Mouse (Mus musculus) embryonic facial prominence, embryonic 12.5 days (tissue): ENCODE data around the gene 2300003K06Rik. TPM values are rescaled to one million over a fixed set of nuclear protein-coding genes. Genes with fewer than 3 reads are reported as not detected.
"Not testable (repeated sequence)": the region's sequence is repeated elsewhere in the genome, so short reads cannot be mapped to it uniquely, and the experiment has no call there.

ENCODE experiments used
- ATAC-seq: fragments of 200-750 bp; cut with Nextera tagmentation; 2 replicates; pipeline ENCODE4 v1.8.0; 2017; ENCODE audit not compliant: insufficient number of reproducible peaks, insufficient read depth, low FRiP score, low TSS enrichment
- H3K27ac ChIP-seq: fragments of 300-500 bp; sonication (generic); 2 replicates; pipeline ENCODE4 v1.5.1; 2016; ENCODE audit warnings: mild to moderate bottlenecking
- H3K27me3 ChIP-seq: fragments of 300-500 bp; sonication (generic); 2 replicates; pipeline ENCODE4 v1.6.1; 2016; ENCODE audit warnings: mild to moderate bottlenecking, moderate library complexity
- H3K36me3 ChIP-seq: fragments of 300-500 bp; sonication (generic); 2 replicates; pipeline ENCODE4 v1.6.1; 2016; ENCODE audit warnings: mild to moderate bottlenecking
- H3K4me1 ChIP-seq: fragments of 300-500 bp; sonication (generic); 2 replicates; pipeline ENCODE4 v1.6.1; 2016
- H3K4me2 ChIP-seq: fragments of 300-500 bp; sonication (generic); replicated peaks from 2 replicates; pipeline ENCODE4 v1.6.1; 2016; ENCODE audit warnings: mild to moderate bottlenecking, moderate library complexity
- H3K4me3 ChIP-seq: fragments of 300-500 bp; sonication (generic); 2 replicates; pipeline ENCODE4 v1.5.1; 2016; ENCODE audit warnings: mild to moderate bottlenecking
- H3K9ac ChIP-seq: fragments of 300-500 bp; sonication (generic); 2 replicates; pipeline ENCODE4 v1.6.1; 2016; ENCODE audit warnings: mild to moderate bottlenecking, moderate library complexity
- H3K9me3 ChIP-seq: fragments of 300-500 bp; sonication (generic); 2 replicates; pipeline ENCODE4 v1.6.1; 2016; ENCODE audit warnings: mild to moderate bottlenecking, moderate library complexity
- WGBS: fragments of 180-500 bp; shearing (Covaris S2); methylation state at CpG from one replicate; pipeline ENCODE4 v1.1.7; 2016; 5-methylcytosine and 5-hydroxymethylcytosine counted together
- polyA plus RNA-seq: library from polyadenylated mRNA; unstranded; fragments of >200 nt; fragmentation: Nextera tagmentation; extraction: Ambion mirVana; gene quantifications from 2 replicates; pipeline ENCODE4 v1.2.1, GENCODE M21; 2016

2300003K06Rik gene
- polyA plus RNA-seq, 1 experiment from 2014 or later = not detected

DNA sequence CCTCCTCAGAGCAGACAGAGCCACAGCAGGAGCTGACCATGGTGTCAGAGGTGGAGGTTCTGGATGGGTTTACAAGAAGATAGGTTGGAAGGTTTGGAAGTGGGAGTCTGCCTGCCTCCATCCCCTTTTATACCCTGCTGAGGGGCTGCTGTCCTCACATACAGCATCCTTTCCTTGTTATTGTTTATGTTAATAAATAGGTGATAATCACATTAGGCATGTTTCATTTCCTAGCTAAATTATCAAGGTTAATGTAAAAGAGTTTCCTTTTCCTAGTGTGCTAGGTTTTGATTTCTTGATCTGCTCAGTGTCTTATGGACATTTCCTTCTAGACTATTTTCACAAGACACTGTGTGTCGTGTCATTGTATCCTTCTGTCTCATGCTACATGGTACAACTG is 33.5 kb downstream of the 2300003K06Rik start, which contains the start of gene Gm11554:
Gm11554 (minus strand) TSS at position 101 of the 400 bp plus-strand sequence.
- H3K27ac ChIP-seq, H3K4me2 ChIP-seq, ATAC-seq, H3K27me3 ChIP-seq, H3K4me3 ChIP-seq, H3K9me3 ChIP-seq, H3K4me1 ChIP-seq, H3K36me3 ChIP-seq, H3K9ac ChIP-seq: not testable (repeated sequence)
- no CpG with 5 or more reads among the region's 1 CpGs for WGBS

DNA sequence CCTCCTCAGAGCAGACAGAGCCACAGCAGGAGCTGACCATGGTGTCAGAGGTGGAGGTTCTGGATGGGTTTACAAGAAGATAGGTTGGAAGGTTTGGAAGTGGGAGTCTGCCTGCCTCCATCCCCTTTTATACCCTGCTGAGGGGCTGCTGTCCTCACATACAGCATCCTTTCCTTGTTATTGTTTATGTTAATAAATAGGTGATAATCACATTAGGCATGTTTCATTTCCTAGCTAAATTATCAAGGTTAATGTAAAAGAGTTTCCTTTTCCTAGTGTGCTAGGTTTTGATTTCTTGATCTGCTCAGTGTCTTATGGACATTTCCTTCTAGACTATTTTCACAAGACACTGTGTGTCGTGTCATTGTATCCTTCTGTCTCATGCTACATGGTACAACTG is 39.0 kb downstream of the 2300003K06Rik start, which contains the start of gene Gm11569:
Gm11569 (minus strand) TSS at position 101 of the 400 bp plus-strand sequence.
- H3K27ac ChIP-seq, H3K36me3 ChIP-seq, ATAC-seq, H3K4me3 ChIP-seq, H3K27me3 ChIP-seq, H3K4me1 ChIP-seq, H3K9ac ChIP-seq, H3K9me3 ChIP-seq, H3K4me2 ChIP-seq: not testable (repeated sequence)
- WGBS = no CpG with 5 or more reads among the region's 1 CpGs

DNA sequence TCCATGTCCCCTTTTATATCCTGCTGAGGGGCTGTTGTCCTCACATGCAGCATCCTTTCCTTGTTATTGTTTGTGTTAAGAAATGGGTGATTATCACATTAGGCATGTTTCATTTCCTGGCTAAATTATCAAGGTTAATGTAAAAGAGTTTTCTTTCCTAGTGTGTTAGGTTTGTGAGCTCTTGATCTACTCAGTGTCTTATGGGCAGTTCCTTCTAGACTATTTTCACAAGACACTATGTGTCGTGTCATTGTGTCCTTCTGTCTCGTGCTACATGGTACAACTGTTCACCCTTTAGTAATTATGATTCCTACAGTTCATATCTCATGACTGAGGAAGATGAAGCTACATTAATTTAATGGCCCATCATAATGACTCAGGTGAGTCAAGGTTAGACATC is 44.5 kb downstream of the 2300003K06Rik start, which contains the start of gene Gm11596:
Gm11596 (minus strand) TSS at position 101 of the 400 bp plus-strand sequence.
- WGBS = 80% methylated on average over 2 of the region's 2 CpGs
- Histone ChIP-seq H3K4me2 (no peak within 1 kb of the TSS), H3K27me3 (0 out of 2 replicates have a peak, but pooled peaks cover 4% of the 10 kb centered on the region), H3K9me3 (no peaks in the 10 kb centered on the region), H3K9ac (no peak within 1 kb of the TSS), H3K36me3 (no peaks in the 10 kb centered on the region), H3K27ac (no peak within 1 kb of the TSS), H3K4me1 (no peaks in the 10 kb centered on the region), H3K4me3 (no peak within 1 kb of the TSS)
- no peak for ATAC-seq

Other genes starting within 250 kb of the 2300003K06Rik start
- not detected in 2 replicates for gene Krtap1-3, start 246.7 kb downstream of the 2300003K06Rik start, polyA plus RNA-seq
- gene Krtap9-3, start 240.0 kb downstream of the 2300003K06Rik start, polyA plus RNA-seq = not detected in 2 replicates
- not detected in 2 replicates for gene Gm11938, start 234.8 kb downstream of the 2300003K06Rik start, polyA plus RNA-seq
- gene Gm11937, start 227.9 kb downstream of the 2300003K06Rik start, polyA plus RNA-seq = not detected in 2 replicates
- gene Krtap2-4, start 223.2 kb downstream of the 2300003K06Rik start, polyA plus RNA-seq = not detected in 2 replicates
- not detected in 2 replicates for gene Gm11562, start 217.6 kb downstream of the 2300003K06Rik start, polyA plus RNA-seq
- not detected in 2 replicates for gene Krtap4-1, start 209.8 kb downstream of the 2300003K06Rik start, polyA plus RNA-seq
- not detected in 2 replicates for gene Krtap4-2, start 203.0 kb downstream of the 2300003K06Rik start, polyA plus RNA-seq
- gene Krtap4-7, start 194.0 kb downstream of the 2300003K06Rik start, polyA plus RNA-seq = not detected in 2 replicates
- not detected in 2 replicates for gene Gm11555, start 187.8 kb downstream of the 2300003K06Rik start, polyA plus RNA-seq
- not detected in 2 replicates for gene Gm11563, start 179.1 kb downstream of the 2300003K06Rik start, polyA plus RNA-seq
- not detected in 2 replicates for gene Krtap4-6, start 172.1 kb downstream of the 2300003K06Rik start, polyA plus RNA-seq
- not detected in 2 replicates for gene Gm14190, start 147.3 kb downstream of the 2300003K06Rik start, polyA plus RNA-seq
- gene Gm14180, start 103.8 kb downstream of the 2300003K06Rik start, polyA plus RNA-seq = not detected in 2 replicates
- gene Gm11595, start 65.2 kb downstream of the 2300003K06Rik start, polyA plus RNA-seq = not detected in 2 replicates
- gene Krtap4-8, start 57.4 kb downstream of the 2300003K06Rik start, polyA plus RNA-seq = not detected in 2 replicates
- not detected in 2 replicates for gene Krtap4-9, start 52.9 kb downstream of the 2300003K06Rik start, polyA plus RNA-seq
- gene Gm11596, start 44.6 kb downstream of the 2300003K06Rik start, polyA plus RNA-seq = not detected in 2 replicates
- not detected in 2 replicates for gene Gm11569, start 39.1 kb downstream of the 2300003K06Rik start, polyA plus RNA-seq
- not detected in 2 replicates for gene Gm11554, start 33.6 kb downstream of the 2300003K06Rik start, polyA plus RNA-seq
- gene Krtap4-13, start 28.2 kb downstream of the 2300003K06Rik start, polyA plus RNA-seq = not detected in 2 replicates
- not detected in 2 replicates for gene Gm11564, start 22.4 kb downstream of the 2300003K06Rik start, polyA plus RNA-seq
- not detected in 2 replicates for gene Krtap4-16, start 13.5 kb upstream of the 2300003K06Rik start, polyA plus RNA-seq
- gene Gm11568, start 19.9 kb upstream of the 2300003K06Rik start, polyA plus RNA-seq = not detected in 2 replicates
- not detected in 2 replicates for gene Gm11559, start 26.4 kb upstream of the 2300003K06Rik start, polyA plus RNA-seq
- gene Krtap9-1, start 35.3 kb upstream of the 2300003K06Rik start, polyA plus RNA-seq = not detected in 2 replicates
- gene Gm11567, start 41.1 kb upstream of the 2300003K06Rik start, polyA plus RNA-seq = not detected in 2 replicates
- gene Krtap31-1, start 69.9 kb upstream of the 2300003K06Rik start, polyA plus RNA-seq = not detected in 2 replicates
- not detected in 2 replicates for gene Gm11565, start 76.7 kb upstream of the 2300003K06Rik start, polyA plus RNA-seq
- gene Krtap31-2, start 98.2 kb upstream of the 2300003K06Rik start, polyA plus RNA-seq = not detected in 2 replicates
- not detected in 2 replicates for gene Krtap9-5, start 110.4 kb upstream of the 2300003K06Rik start, polyA plus RNA-seq
- gene Krtap29-1, start 141.0 kb upstream of the 2300003K06Rik start, polyA plus RNA-seq = not detected in 2 replicates
- not detected in 2 replicates for gene Krtap16-1, start 148.5 kb upstream of the 2300003K06Rik start, polyA plus RNA-seq
- 0.29 TPM in 1 of 2 replicates, not detected in the other for gene Krtap17-1, start 155.9 kb upstream of the 2300003K06Rik start, polyA plus RNA-seq
- gene Krt33a, start 178.1 kb upstream of the 2300003K06Rik start, polyA plus RNA-seq = 0.15 TPM in 1 of 2 replicates, not detected in the other
- 0.23 and 0.40 TPM in 2 replicates for gene Krt33b, start 191.8 kb upstream of the 2300003K06Rik start, polyA plus RNA-seq
- gene Krt34, start 203.5 kb upstream of the 2300003K06Rik start, polyA plus RNA-seq = not detected in 2 replicates
- gene Krt31, start 212.5 kb upstream of the 2300003K06Rik start, polyA plus RNA-seq = not detected in 2 replicates